Mouse (Mus musculus) thymus, adult 2 months (tissue): ENCODE measurements at regions not wholly inside any gene's neighbourhood (a gene's known extent, or its start where the extent isn't known, plus 50 kb on each side); places are given as distances from the start of the nearest gene placed in this dataset.

Source experiments
- CTCF ChIP-seq: fragments of 200-500 bp; IDR thresholded peaks from 2 replicates; pipeline ENCODE4 v1.5.1; 2012; ENCODE audit warnings: mild to moderate bottlenecking, control low read depth, low read length, moderate library complexity, borderline replicate concordance; ENCODE audit not compliant: control insufficient read depth, poor library complexity, insufficient read depth; ENCODE audit errors: extremely low read depth
- POLR2A ChIP-seq: fragments of 200-500 bp; IDR thresholded peaks from 2 replicates; pipeline ENCODE4 v1.6.1; 2012; ENCODE audit warnings: mild to moderate bottlenecking, low read length, control low read depth, moderate library complexity; ENCODE audit not compliant: control insufficient read depth, poor library complexity, insufficient read depth; ENCODE audit errors: extremely low read depth

GRCm38 (mm10) chr6:16283328-16284072 is 563.0 kb downstream of the Mdfic start:
- TF ChIP-seq CTCF (no peak), POLR2A (no peak)
